Mouse (Mus musculus): ENCODE results near the gene Hat1. TPM values are rescaled to one million over a fixed set of nuclear protein-coding genes. Genes with fewer than 3 reads are reported as not detected.

Gene Hat1
- 161 and 174 TPM in 2 replicates for total RNA-seq (2017)

DNA sequence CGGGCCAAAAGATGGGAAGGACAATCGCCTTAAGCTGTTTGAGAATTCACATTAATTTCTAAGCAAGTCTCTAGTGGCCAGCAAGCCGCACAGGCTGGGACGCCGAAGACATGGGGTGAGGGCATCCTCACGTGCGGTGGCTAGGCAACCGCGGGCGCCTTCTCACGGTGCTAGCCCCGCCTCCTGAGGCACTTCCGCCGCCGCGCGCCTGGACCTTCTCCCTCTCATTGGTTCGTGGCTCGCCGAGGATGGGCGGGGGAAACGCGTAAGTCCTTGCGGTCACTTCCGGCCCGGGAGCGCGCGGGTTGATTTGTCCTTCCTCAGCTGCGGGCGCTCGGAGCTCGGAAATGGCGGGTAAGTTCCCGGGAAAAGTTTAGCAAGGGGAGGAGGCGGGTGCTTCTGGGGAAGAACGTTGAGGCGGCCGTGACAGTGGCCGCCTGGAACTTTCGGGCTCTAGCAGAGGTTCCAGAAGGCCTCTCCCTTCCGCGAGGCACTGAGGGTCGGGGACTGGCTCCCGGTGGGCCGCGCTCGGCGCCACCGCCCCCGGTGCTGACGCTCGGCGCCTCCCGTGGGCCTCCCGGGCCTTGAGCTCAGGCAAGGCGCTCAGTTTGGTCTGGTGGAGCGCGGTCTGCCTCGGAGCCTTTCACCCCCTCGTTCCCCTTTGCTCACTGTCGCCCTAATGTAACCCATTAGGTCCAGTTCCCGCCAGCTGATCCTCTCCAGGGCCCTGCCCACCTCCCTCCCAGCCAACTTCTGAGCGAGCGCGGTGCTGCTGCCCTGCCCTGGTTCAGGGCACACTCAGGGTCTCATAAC, at the start of gene Hat1:
Gene Hat1 (plus strand): TSS at position 8 of the 813 bp plus-strand sequence.
- ATAC-seq (replicated peaks in 1 of 2; ENCODE audit: insufficient read depth in 1 of 2, low FRiP score in 2 of 2, low TSS enrichment in 1 of 2, low read depth in 1 of 2, poor library complexity in 2 of 2, severe bottlenecking in 2 of 2): peak; percentile 98 to 99

DNA sequence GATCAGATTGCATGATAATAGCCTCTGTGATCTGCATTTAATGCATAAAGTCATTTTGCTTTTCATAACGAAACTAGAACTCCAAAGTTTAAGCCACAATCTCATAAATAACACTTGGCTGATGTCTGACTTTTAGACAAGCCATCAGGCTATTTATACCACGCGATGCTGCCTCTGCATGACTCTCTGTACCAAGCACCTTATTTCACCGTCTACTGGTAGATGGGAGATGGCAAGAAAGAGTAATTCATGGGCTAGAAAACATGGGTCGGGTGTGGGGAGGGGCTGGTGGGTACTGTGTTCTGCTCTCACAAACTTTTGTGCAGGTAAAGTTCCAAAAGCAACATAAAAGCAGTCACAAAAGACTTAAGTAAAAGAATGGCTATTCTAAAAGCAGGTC, 48.6 kb upstream of the Hat1 start:
- ATAC-seq (replicated peaks in 1 of 2; ENCODE audit: insufficient read depth in 1 of 2, low FRiP score in 2 of 2, low TSS enrichment in 1 of 2, low read depth in 1 of 2, poor library complexity in 2 of 2, severe bottlenecking in 2 of 2): no peak

DNA sequence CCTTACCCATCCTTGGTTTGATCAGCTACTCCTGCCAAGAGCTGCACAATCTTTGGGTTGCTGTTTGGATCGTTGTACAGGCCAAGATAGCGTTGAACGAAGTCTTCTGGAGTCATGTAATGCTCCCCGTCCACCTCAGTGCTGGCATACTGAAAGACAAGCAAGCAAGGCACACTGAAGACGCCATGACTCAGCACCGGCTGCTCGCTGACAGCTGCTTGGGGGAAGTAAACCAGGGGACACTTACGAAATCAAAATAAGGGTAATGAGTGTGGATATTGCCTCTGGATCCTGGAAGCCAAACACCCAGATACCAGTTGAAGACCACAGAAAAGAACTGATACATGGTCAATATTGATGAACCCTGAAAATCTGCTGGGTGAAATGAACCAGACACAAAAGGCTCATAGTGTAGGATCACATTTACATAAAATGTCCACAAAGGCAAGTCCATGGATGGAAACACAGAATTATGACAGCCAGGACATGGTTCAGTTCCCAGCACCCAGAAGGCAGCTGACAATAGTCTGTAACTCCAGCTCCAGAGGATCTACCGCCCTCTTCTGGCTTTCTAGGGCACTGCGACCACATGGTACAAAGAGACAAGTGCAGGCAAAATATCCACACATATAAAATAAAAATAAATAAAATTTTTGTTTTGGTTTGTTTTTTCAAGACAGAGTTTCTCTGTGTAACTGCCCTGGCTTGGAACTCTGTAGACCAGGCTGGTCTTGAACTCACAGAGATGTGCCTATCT, 44.7 kb upstream of the Hat1 start:
- peak in 1 of 2 experiments; percentile 39; a peak in 1 of 4 replicates for ATAC-seq (replicated peaks in 1 of 2; ENCODE audit: insufficient read depth in 1 of 2, low FRiP score in 2 of 2, low TSS enrichment in 1 of 2, low read depth in 1 of 2, poor library complexity in 2 of 2, severe bottlenecking in 2 of 2)

DNA sequence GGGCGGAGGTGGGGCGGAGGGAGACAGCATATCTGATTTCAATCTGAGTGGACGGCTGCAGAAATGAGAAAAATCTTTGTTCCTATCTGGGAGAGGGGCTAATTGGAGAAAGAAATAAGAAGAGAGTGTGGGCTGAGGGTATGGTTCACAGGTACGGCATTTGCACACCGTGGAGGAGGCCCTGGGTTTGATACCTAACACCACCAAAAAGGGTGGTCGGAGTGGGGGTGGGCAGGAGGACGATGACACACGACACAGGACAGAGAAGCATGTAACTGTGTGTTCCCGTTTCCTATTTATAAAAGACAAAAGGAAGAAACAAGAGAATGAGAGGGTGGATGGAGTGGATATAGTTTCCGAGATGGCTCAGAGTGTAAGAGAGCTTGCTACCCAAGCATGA, 41.6 kb upstream of the Hat1 start:
- ATAC-seq (replicated peaks in 1 of 2; ENCODE audit: insufficient read depth in 1 of 2, low FRiP score in 2 of 2, low TSS enrichment in 1 of 2, low read depth in 1 of 2, poor library complexity in 2 of 2, severe bottlenecking in 2 of 2): no peak

DNA sequence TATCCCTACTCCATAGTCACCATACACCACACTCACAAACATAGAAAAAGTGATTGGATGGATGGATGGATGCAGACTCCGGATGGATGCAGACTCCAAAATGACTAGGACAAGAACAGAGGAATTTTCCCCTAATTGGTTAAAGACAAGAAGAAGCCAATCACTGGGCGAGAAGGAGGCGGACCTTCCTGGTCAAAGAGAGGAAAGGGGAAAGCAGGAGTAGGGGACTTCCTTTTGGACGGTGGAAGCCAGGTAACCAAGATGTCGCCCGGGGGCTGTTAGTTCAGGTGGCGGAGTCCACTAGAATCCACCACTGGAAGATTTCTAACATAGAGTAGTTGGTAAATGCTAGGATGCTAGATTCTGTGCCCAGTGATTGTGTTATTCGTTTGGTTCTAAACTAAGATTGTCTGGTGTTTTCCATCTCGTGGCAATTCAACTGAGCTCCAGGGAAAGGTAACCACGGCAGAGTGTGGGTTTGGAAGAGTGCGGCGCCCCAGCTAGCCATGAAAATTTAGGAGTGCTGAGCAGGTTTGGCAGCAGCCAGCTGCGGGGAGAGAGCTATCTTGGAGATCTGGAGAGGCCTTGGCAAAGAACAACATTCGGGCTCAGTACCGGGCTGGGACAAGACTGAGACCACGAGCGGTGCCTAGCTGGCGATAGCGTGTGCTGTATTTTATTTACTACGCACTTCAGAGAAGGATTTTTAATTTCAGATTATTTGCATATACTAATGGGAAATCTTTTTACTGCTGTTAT, 40.8 kb upstream of the Hat1 start:
- no peak for ATAC-seq (replicated peaks in 1 of 2; ENCODE audit: insufficient read depth in 1 of 2, low FRiP score in 2 of 2, low TSS enrichment in 1 of 2, low read depth in 1 of 2, poor library complexity in 2 of 2, severe bottlenecking in 2 of 2)

DNA sequence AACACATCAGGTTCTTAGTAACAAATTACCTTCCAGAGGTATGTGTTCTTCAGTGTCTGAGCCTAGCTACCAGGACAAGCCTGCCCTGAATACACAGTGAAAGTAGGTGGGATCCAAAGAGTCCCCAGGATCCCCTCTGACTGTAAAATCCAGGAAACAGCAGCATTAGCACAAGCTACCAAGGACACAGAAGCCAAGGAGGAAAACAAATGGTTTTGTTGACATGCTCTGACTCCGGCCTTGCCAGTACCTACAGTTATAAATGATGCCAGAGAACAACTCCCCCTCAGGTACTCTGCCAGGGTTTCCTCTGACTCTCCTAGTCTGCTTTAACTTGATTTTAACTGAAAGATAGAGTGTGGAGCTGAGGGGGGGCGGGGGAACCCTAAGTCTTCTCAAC, 39.2 kb upstream of the Hat1 start:
- ATAC-seq (replicated peaks in 1 of 2; ENCODE audit: insufficient read depth in 1 of 2, low FRiP score in 2 of 2, low TSS enrichment in 1 of 2, low read depth in 1 of 2, poor library complexity in 2 of 2, severe bottlenecking in 2 of 2): no peak

DNA sequence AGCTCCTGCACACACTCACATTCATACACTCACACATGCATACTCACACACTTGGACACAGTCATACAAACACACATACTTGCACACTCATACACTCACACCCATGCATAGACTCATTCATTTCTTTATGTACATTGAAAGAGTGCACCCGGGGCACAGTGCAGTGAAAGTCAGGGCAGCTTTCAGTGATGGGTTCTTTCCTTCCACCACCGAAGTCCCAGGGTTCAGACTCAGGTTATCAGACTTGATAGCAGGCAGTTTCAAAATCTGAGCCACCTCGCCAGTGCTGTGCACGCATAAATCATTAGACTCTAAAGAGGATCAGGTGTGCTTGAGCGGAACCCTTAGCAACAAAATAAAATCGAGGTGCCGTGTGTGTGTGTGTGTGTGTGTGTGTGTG, 38.6 kb upstream of the Hat1 start:
- ATAC-seq (replicated peaks in 1 of 2; ENCODE audit: insufficient read depth in 1 of 2, low FRiP score in 2 of 2, low TSS enrichment in 1 of 2, low read depth in 1 of 2, poor library complexity in 2 of 2, severe bottlenecking in 2 of 2): no peak

DNA sequence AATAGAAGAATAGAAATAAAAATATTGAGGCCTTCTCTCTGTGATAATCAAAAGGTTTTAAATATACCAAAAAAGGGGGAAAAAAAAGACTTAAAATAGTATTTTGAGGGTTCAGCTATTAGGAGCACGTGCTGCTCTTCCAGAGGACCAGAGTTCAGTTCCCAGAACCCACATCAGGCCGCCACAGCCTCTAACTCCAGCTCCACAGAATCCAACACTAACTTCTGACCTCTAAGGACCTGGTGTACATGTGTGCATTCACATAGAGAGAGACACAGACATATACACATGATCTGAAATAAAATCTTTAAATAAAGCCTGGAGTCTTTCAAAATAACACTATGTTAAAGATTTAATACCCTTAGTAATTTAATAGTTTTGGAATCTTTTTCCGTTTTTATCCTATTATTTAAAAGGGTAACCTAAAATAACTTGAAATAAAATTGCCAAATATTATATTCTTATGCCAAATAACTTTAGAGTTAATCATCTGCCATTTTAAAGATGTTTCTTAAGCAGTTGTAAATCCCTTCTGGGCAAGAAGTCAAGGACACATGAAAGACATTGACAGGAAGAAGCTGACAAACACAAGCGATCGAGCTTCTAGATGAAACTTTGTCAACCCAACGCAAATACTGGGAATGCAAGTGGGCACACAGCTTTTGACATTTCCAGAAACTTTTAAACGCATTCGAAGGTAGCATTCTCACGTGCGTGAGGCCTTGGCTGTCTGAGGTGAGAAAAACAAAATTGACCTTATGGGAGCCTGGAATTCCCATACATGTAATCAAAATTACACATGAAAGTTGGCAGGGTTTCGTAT, 37.6 kb upstream of the Hat1 start:
- ATAC-seq (replicated peaks in 1 of 2; ENCODE audit: insufficient read depth in 1 of 2, low FRiP score in 2 of 2, low TSS enrichment in 1 of 2, low read depth in 1 of 2, poor library complexity in 2 of 2, severe bottlenecking in 2 of 2): no peak

DNA sequence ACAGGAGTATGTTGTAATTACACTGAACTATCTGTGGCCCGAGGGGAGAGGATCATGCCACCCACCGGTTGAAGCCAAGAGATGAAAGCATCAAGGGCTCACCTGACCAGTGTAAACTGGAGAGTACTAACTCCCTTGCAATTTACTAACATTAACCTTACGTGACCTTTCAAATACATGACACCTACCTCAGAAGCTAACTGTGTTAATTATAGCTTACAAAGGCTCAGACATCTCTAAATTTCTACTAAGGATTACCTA, 37.1 kb upstream of the Hat1 start:
- ATAC-seq (replicated peaks in 1 of 2; ENCODE audit: insufficient read depth in 1 of 2, low FRiP score in 2 of 2, low TSS enrichment in 1 of 2, low read depth in 1 of 2, poor library complexity in 2 of 2, severe bottlenecking in 2 of 2): no peak

GRCm38 (mm10) chr2:71353306-71354054, 35.3 kb upstream of the Hat1 start:
- no peak for ATAC-seq (replicated peaks in 1 of 2; ENCODE audit: insufficient read depth in 1 of 2, low FRiP score in 2 of 2, low TSS enrichment in 1 of 2, low read depth in 1 of 2, poor library complexity in 2 of 2, severe bottlenecking in 2 of 2)

DNA sequence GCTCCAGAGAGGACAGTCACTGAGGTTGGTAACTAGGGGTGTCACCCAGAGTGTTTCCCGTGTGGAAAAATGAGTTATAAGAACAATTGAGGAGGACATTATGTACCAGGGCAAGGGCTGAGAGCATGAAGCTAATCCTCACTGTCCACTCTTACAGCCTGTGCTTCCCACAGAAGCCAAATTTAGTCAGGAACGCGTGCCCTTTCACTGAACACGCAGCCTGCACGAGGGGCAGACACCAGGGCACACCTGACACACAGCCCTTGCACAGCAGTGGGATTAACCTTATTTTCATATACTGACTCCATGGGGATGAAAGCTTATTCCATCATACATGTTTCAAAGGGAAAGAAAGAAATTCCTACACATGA, 34.7 kb upstream of the Hat1 start:
- no peak for ATAC-seq (replicated peaks in 1 of 2; ENCODE audit: insufficient read depth in 1 of 2, low FRiP score in 2 of 2, low TSS enrichment in 1 of 2, low read depth in 1 of 2, poor library complexity in 2 of 2, severe bottlenecking in 2 of 2)

GRCm38 (mm10) chr2:71358347-71358746, 30.4 kb upstream of the Hat1 start:
- no peak for ATAC-seq (replicated peaks in 1 of 2; ENCODE audit: insufficient read depth in 1 of 2, low FRiP score in 2 of 2, low TSS enrichment in 1 of 2, low read depth in 1 of 2, poor library complexity in 2 of 2, severe bottlenecking in 2 of 2)

DNA sequence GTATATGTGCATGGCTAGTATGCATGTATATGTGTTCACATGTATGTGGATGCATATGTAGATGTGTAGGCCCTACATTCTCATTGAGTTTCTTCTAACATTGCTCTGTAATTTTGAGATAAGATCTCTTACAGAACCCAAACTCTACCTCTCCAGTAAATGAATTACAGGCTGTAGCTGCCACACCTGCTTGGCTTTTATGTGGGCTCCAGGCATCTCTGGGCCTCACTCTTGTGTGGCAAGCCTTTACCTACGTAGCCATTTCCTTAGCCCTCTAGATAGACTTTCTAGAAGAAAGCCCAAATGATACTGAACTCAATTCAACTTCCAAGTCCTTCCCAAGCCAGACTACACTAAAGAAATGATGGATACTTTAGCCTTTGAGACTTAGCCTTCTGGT, 28.6 kb upstream of the Hat1 start:
- no peak for ATAC-seq (replicated peaks in 1 of 2; ENCODE audit: insufficient read depth in 1 of 2, low FRiP score in 2 of 2, low TSS enrichment in 1 of 2, low read depth in 1 of 2, poor library complexity in 2 of 2, severe bottlenecking in 2 of 2)

- ATAC-seq (replicated peaks in 1 of 2; ENCODE audit: insufficient read depth in 1 of 2, low FRiP score in 2 of 2, low TSS enrichment in 1 of 2, low read depth in 1 of 2, poor library complexity in 2 of 2, severe bottlenecking in 2 of 2): peak in 1 of 2 experiments; percentile 30; a peak in 1 of 4 replicates
Observed at GRCm38 (mm10) chr2:71366618-71367124, 22.1 kb upstream of the Hat1 start.

DNA sequence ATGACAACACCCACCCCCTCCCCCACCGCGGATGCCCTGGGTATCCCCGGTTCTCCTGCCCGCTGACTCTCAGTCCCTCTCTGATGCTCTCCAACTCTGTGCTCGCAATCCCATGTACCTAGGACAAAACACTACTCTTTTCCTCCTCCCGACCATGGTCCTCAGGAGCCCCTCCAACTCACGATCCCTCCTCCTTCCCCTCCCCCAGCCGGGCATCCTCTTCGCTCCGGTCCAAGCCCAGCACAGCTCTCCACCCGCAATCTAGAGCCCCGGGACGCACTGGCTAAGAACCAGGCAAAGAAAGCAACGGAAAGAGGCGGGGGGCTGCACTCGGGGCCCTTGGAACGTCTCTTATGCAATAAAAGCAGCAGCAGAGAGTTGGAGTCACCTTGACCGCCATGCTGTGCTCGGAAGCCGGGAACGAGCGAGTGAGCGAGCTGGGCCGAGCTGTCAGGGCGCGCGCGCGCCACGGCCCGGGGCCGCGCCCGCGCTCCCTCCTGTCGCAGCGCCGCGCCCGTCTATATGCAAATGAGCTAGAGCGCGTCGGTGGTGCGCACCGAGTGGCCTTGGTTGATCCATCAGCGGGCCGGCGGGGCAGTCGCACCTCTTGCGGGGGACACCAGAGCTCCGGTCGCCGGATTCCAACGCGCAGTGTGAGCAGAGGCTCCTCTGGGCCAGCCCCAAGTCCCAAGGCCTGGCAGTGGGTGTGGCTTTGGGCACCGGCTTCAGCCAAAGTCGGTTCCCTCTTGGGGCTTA, 21.5 kb upstream of the Hat1 start, which contains the start of gene Slc25a12:
Gene Slc25a12 (minus strand): TSS at position 625 of the 756 bp plus-strand sequence.
- peak; percentile 77 to 93 for ATAC-seq (replicated peaks in 1 of 2; ENCODE audit: insufficient read depth in 1 of 2, low FRiP score in 2 of 2, low TSS enrichment in 1 of 2, low read depth in 1 of 2, poor library complexity in 2 of 2, severe bottlenecking in 2 of 2)

DNA sequence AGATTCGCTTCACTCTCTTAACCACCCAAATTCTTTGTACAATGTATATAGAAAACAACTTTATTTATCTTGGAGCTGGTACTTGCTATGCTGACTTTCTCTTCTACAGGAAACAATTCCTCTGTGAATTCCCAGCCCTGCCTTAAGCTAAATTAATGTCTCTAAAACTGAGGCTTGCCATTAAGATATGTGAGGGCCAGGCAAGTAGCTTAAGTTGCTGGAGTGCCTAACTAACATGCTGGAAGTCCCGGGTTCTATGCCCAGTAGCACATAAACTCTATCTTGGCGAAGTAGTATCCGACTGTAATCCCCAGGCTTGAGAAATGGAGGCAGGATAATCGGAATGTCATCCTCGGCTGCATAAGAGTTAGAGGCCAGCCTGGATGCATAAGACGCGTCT, 20.7 kb upstream of the Hat1 start:
- no peak for ATAC-seq (replicated peaks in 1 of 2; ENCODE audit: insufficient read depth in 1 of 2, low FRiP score in 2 of 2, low TSS enrichment in 1 of 2, low read depth in 1 of 2, poor library complexity in 2 of 2, severe bottlenecking in 2 of 2)

Data from hematopoietic stem cell, adult 5-6 weeks (primary cell).